Mouse (Mus musculus): ENCODE measurements at regions not wholly inside any gene's neighbourhood (a gene's known extent, or its start where the extent isn't known, plus 50 kb on each side); places are given as distances from the start of the nearest gene placed in this dataset.

DNA sequence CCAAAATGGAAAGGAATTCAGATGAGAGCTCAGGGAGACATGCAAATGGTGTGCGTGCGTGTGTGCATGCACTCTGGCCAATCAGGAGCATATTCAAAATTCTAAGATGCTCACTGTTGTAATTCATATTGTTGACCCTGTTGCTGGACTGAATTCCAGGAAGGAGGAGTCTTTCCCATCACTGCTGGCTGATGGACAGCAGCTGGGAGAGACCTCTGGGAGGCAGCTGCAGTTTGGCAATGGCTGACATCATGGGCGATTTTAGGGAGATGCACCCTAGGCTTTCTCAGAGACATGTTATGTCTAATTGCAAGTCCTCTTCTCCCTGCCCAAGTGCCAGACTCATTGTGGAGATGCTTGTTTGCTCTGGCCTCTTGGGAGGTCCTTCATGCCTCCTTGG lies 220.6 kb upstream of the Myocd start:
- Histone ChIP-seq H3K4me1 (ENCODE audit: control insufficient read depth in 2 of 2, insufficient read depth in 2 of 2, low read length in 2 of 2, poor library complexity in 1 of 2) (0 out of 4 replicates have a peak, but pooled peaks cover 2% of the 10 kb centered on the region in 2 experiments), H3K9ac (ENCODE audit: insufficient read depth, low read depth, low read length, poor library complexity, severe bottlenecking) (no peak overlapping the region), H3K27ac (ENCODE audit: insufficient read depth, low read depth, low read length, poor library complexity, severe bottlenecking) (no peak overlapping the region), H3K9me3 (ENCODE audit: control insufficient read depth, insufficient read depth, low read depth, low read length) (no peaks in the 10 kb centered on the region), H3K4me3 (ENCODE audit: insufficient read depth in 1 of 2, low read depth in 1 of 2, low read length in 2 of 2, poor library complexity in 1 of 2, severe bottlenecking in 1 of 2) (no peak overlapping the region), H3K36me3 (ENCODE audit: control insufficient read depth, insufficient read depth, low read length, poor library complexity, severe bottlenecking) (no peaks in the 10 kb centered on the region)
- DNase-seq (ENCODE audit: low read depth, low spot score): no peak
- in situ Hi-C loops (cut with MboI; ENCODE audit: low sequenced_read_pairs in 2 of 2, unreplicated experiment in 2 of 2): no loop called here
- TF ChIP-seq ZNF384 (IDR thresholded peaks at IDR 0.05; ENCODE audit: low read depth, low read length) (no peak), MAFK (IDR thresholded peaks at IDR 0.05; ENCODE audit: insufficient read depth, low read depth, low read length) (no peak), HCFC1 (IDR thresholded peaks at IDR 0.05; ENCODE audit: borderline replicate concordance, insufficient read depth, low read length) (no peak), CHD2 (IDR thresholded peaks at IDR 0.05; ENCODE audit: low read depth, low read length) (no peak), ZC3H11A (IDR thresholded peaks at IDR 0.05; ENCODE audit: borderline replicate concordance, low read depth, low read length) (no peak)

DNA sequence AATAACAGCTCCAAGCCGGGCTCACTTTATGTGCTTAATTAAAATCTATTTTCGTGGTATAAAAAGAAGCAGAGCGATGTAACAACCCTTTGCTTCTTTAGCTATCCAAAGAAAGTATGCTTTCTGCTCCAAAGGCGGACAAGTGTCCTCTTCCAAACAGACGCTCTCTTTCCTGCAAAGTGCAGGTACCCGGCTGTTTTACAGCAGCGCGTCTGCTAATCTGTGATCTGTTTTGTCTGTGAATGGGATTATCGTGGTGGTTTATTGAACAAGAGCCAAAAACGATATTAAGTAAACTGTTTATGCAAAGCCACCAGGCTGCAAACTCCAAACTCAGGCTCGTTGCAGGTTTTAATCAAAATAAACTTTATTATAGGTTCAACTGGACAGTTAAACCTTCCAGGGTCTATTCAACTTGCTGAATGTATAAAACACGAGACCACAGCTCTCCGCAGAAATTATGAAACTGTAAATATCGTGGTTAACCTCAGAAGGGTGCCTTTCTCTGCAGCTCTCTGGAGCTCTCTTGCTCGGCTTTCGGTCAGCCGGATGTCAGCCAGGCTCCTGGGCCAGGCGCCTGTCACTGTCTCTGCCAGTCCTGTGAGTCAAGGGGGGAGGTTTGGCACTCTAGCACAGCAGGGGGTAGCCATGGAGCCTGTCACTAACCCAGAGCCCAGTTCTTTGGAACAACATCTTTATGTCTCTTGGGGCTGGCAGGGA lies 206.2 kb upstream of the Myocd start:
- no peak overlapping the region for H3K27ac ChIP-seq (ENCODE audit: insufficient read depth, low read depth, low read length, poor library complexity, severe bottlenecking)
- no peaks in the 10 kb centered on the region for H3K9me3 ChIP-seq (ENCODE audit: control insufficient read depth, insufficient read depth, low read depth, low read length)
- TF ChIP-seq CHD2 (IDR thresholded peaks at IDR 0.05; ENCODE audit: low read depth, low read length) (no peak), HCFC1 (IDR thresholded peaks at IDR 0.05; ENCODE audit: borderline replicate concordance, insufficient read depth, low read length) (no peak), ZNF384 (IDR thresholded peaks at IDR 0.05; ENCODE audit: low read depth, low read length) (no peak), ZC3H11A (IDR thresholded peaks at IDR 0.05; ENCODE audit: borderline replicate concordance, low read depth, low read length) (no peak), MAFK (IDR thresholded peaks at IDR 0.05; ENCODE audit: insufficient read depth, low read depth, low read length) (no peak)
- DNase-seq (ENCODE audit: low read depth, low spot score): no peak
- H3K4me3 ChIP-seq (ENCODE audit: insufficient read depth in 1 of 2, low read depth in 1 of 2, low read length in 2 of 2, poor library complexity in 1 of 2, severe bottlenecking in 1 of 2): no peak overlapping the region
- no peaks in the 10 kb centered on the region for H3K36me3 ChIP-seq (ENCODE audit: control insufficient read depth, insufficient read depth, low read length, poor library complexity, severe bottlenecking)
- in situ Hi-C loops (cut with MboI; ENCODE audit: low sequenced_read_pairs in 2 of 2, unreplicated experiment in 2 of 2): no loop called here
- no peak overlapping the region for H3K9ac ChIP-seq (ENCODE audit: insufficient read depth, low read depth, low read length, poor library complexity, severe bottlenecking)
- no peaks in the 10 kb centered on the region for H3K4me1 ChIP-seq (ENCODE audit: control insufficient read depth in 2 of 2, insufficient read depth in 2 of 2, low read length in 2 of 2, poor library complexity in 1 of 2)

DNA sequence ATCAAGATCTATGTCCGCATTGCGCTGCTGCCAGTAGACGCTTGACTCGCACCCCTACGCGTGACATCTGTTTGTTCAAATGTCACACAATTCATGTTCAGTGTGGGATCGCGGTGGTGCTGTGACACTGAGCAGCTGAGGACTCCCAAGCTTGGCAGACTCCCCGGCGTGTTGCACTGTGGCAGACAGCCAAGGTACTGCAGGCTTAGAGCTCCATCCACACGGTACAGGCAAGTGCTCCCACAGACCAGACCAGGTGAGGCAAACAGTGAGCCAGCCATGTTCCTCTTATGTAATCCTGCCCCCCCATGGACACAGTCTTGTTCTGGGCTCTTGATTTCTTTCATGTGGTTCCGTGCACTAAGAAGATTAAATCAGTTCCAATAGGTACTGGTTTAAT lies 205.5 kb upstream of the Myocd start:
- Histone ChIP-seq H3K4me1 (ENCODE audit: control insufficient read depth in 2 of 2, insufficient read depth in 2 of 2, low read length in 2 of 2, poor library complexity in 1 of 2) (no peaks in the 10 kb centered on the region), H3K4me3 (ENCODE audit: insufficient read depth in 1 of 2, low read depth in 1 of 2, low read length in 2 of 2, poor library complexity in 1 of 2, severe bottlenecking in 1 of 2) (no peak overlapping the region), H3K9ac (ENCODE audit: insufficient read depth, low read depth, low read length, poor library complexity, severe bottlenecking) (no peak overlapping the region), H3K27ac (ENCODE audit: insufficient read depth, low read depth, low read length, poor library complexity, severe bottlenecking) (no peak overlapping the region), H3K36me3 (ENCODE audit: control insufficient read depth, insufficient read depth, low read length, poor library complexity, severe bottlenecking) (no peaks in the 10 kb centered on the region), H3K9me3 (ENCODE audit: control insufficient read depth, insufficient read depth, low read depth, low read length) (no peaks in the 10 kb centered on the region)
- DNase-seq (ENCODE audit: low read depth, low spot score): no peak
- in situ Hi-C loops (cut with MboI; ENCODE audit: low sequenced_read_pairs in 2 of 2, unreplicated experiment in 2 of 2): no loop called here
- TF ChIP-seq ZC3H11A (IDR thresholded peaks at IDR 0.05; ENCODE audit: borderline replicate concordance, low read depth, low read length) (no peak), ZNF384 (IDR thresholded peaks at IDR 0.05; ENCODE audit: low read depth, low read length) (no peak), HCFC1 (IDR thresholded peaks at IDR 0.05; ENCODE audit: borderline replicate concordance, insufficient read depth, low read length) (no peak), CHD2 (IDR thresholded peaks at IDR 0.05; ENCODE audit: low read depth, low read length) (no peak), MAFK (IDR thresholded peaks at IDR 0.05; ENCODE audit: insufficient read depth, low read depth, low read length) (no peak)

DNA sequence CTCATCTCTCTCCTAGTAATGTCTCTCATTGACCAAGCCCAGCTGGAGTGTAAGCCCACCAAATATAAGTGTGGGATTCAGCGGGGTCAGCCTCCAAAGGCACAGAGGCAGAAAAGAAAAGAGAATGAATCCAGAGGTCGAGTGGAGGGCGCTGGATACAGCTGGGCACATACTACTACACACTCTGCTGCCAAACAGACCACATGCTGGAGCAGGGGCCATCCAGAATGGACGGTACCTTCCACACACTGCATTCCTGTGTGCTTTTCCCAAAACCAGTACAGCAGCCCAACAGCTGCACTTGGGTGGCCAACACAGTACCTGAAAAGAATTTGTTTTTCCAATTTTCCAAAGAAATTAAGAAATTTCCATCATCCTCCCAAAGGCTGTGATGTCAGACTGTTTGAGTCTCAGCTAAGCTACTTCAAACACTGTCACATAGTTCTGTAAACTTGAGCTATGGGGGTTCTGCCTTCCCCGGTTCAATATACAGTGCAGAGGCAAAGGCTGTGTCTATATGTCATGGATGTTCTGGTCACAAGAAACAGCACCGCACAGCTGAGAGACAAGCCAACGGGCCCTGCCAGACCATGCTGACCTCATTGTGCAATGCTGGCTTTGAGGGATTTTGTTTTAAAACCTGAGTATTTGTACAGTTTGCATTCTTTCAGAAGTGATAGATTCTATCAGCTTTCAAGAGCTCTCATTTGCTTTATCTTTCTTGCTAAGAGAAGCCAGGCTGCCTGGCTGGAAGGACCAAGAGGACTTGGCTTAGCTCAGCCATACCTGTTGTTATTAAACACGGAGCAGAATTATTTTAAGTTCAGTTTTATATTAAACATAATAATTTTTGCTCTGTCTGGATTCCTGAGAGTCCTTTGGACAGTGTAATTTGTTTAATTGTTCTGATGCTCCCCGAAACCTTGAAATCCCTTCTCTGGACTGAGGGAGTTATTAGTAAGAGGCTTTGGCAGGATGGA lies 200.3 kb upstream of the Myocd start:
- no peaks in the 10 kb centered on the region for H3K36me3 ChIP-seq (ENCODE audit: control insufficient read depth, insufficient read depth, low read length, poor library complexity, severe bottlenecking)
- in situ Hi-C loops (cut with MboI; ENCODE audit: low sequenced_read_pairs in 2 of 2, unreplicated experiment in 2 of 2): no loop called here
- no peak for DNase-seq (ENCODE audit: low read depth, low spot score)
- no peak for TF ChIP-seq CHD2 (IDR thresholded peaks at IDR 0.05; ENCODE audit: low read depth, low read length)
- TF ChIP-seq ZNF384 (IDR thresholded peaks at IDR 0.05; ENCODE audit: low read depth, low read length): no peak
- no peak for TF ChIP-seq MAFK (IDR thresholded peaks at IDR 0.05; ENCODE audit: insufficient read depth, low read depth, low read length)
- TF ChIP-seq ZC3H11A (IDR thresholded peaks at IDR 0.05; ENCODE audit: borderline replicate concordance, low read depth, low read length): no peak
- TF ChIP-seq HCFC1 (IDR thresholded peaks at IDR 0.05; ENCODE audit: borderline replicate concordance, insufficient read depth, low read length): no peak
- H3K4me3 ChIP-seq (ENCODE audit: insufficient read depth in 1 of 2, low read depth in 1 of 2, low read length in 2 of 2, poor library complexity in 1 of 2, severe bottlenecking in 1 of 2): no peak overlapping the region
- no peaks in the 10 kb centered on the region for H3K4me1 ChIP-seq (ENCODE audit: control insufficient read depth in 2 of 2, insufficient read depth in 2 of 2, low read length in 2 of 2, poor library complexity in 1 of 2)
- no peak overlapping the region for H3K27ac ChIP-seq (ENCODE audit: insufficient read depth, low read depth, low read length, poor library complexity, severe bottlenecking)
- no peak overlapping the region for H3K9ac ChIP-seq (ENCODE audit: insufficient read depth, low read depth, low read length, poor library complexity, severe bottlenecking)
- H3K9me3 ChIP-seq (ENCODE audit: control insufficient read depth, insufficient read depth, low read depth, low read length): no peaks in the 10 kb centered on the region

Measured in ES-E14 (cell line).